ENCODE assay signal across 9 mouse cellular contexts in genomic region chr10:120821491-120822358, GRCm38 (mm10).
DNase-seq lines count a peak whose midpoint lies in the region; ATAC-seq and TF ChIP-seq lines count a peak whose summit lies in the region.
"Had no signal": no experiment of that assay in that cellular context is flagged by ENCODE, and none has a peak within 500 bp of the region (broad histone marks: within the 10 kb centered on the region; RNA-seq: fewer than 3 reads in every experiment).

No protein-coding gene starts in this region.

- 0 out of 2 replicates have a peak overlapping the region, but pooled peaks have one; percentile 2 for H3K27ac ChIP-seq in heart, embryonic 11.5 days (ENCODE audit: low read depth, low read length)
- 0 out of 2 replicates have a peak overlapping the region, but pooled peaks have one; percentile 8 for H3K27ac ChIP-seq in intestine, embryonic 16.5 days (ENCODE audit: low read length)
- no peak overlapping the region for H3K27ac ChIP-seq in stomach, postnatal 0 days (replicated peaks)
- H3K27ac ChIP-seq: midbrain, embryonic 15.5 days had no signal

- H3K27me3 ChIP-seq in heart, embryonic 11.5 days (ENCODE audit: control insufficient read depth, insufficient read depth, low read length), result no peaks in the 10 kb centered on the region
- H3K27me3 ChIP-seq in intestine, embryonic 16.5 days (replicated peaks; ENCODE audit: control insufficient read depth, insufficient read depth, low read length), result no peaks in the 10 kb centered on the region
- no peaks in the 10 kb centered on the region for H3K27me3 ChIP-seq in stomach, postnatal 0 days (ENCODE audit: control insufficient read depth, insufficient read depth, low read length)
- H3K27me3 ChIP-seq: midbrain, embryonic 15.5 days had no signal

- DNase-seq in heart, postnatal 14 days, result no peak
- peak; percentile 32 for DNase-seq in lung, postnatal 10 days
- no peak for DNase-seq in lung, postnatal 14 days
- peak; percentile 65 for DNase-seq in stomach, postnatal 0 days (ENCODE audit: low spot score)
- no peak for DNase-seq in urinary bladder, postnatal 36 days (ENCODE audit: low spot score in 2 of 2)
- DNase-seq in right cerebral cortex, postnatal 25 days, result no peak

- intact Hi-C loops in heart, postnatal 14 days (cut with DNase I), result no loop called here

- no peak for ATAC-seq in heart, embryonic 11.5 days (replicated peaks; ENCODE audit: insufficient number of reproducible peaks, low FRiP score, low TSS enrichment)
- ATAC-seq in intestine, embryonic 16.5 days, result peak; percentile 82
- ATAC-seq in stomach, postnatal 0 days (ENCODE audit: low FRiP score, low TSS enrichment), result peak; percentile 87
- ATAC-seq: midbrain, embryonic 15.5 days had no signal

- 0 out of 2 replicates have a peak, but pooled peaks cover 3% of the 10 kb centered on the region for H3K4me1 ChIP-seq in heart, embryonic 11.5 days (ENCODE audit: control insufficient read depth, insufficient read depth, low read length)
- H3K4me1 ChIP-seq in intestine, embryonic 16.5 days (ENCODE audit: control insufficient read depth, insufficient read depth, low read length), result peaks cover 9% of the 10 kb centered on the region; the same call in 1 of the 2 replicates
- H3K4me1 ChIP-seq in stomach, postnatal 0 days (replicated peaks; ENCODE audit: control insufficient read depth, insufficient read depth), result no peaks in the 10 kb centered on the region

- TF ChIP-seq EP300 in stomach, postnatal 0 days (optimal IDR thresholded peaks at IDR 0.05), result no peak

- WGBS in heart, embryonic 11.5 days (ENCODE audit: insufficient replicate concordance), result 33% methylated on average over 20 of the region's 20 CpGs
- 23% methylated on average over 20 of the region's 20 CpGs for WGBS in intestine, embryonic 16.5 days
- 18% methylated on average over 20 of the region's 20 CpGs for WGBS in stomach, postnatal 0 days

- H3K9ac ChIP-seq in heart, embryonic 11.5 days (ENCODE audit: low read depth, low read length), result no peak overlapping the region
- H3K9ac ChIP-seq in intestine, embryonic 16.5 days (ENCODE audit: low read depth, low read length), result no peak overlapping the region; the same call in 1 of the 2 replicates
- no peak overlapping the region for H3K9ac ChIP-seq in stomach, postnatal 0 days (ENCODE audit: low read length)
- H3K9ac ChIP-seq: midbrain, embryonic 15.5 days had no signal

- no peak overlapping the region for H3K4me2 ChIP-seq in heart, embryonic 11.5 days
- peak overlapping the region; percentile 34 for H3K4me2 ChIP-seq in intestine, embryonic 16.5 days (ENCODE audit: low read depth, low read length)
- H3K4me2 ChIP-seq in stomach, postnatal 0 days (replicated peaks; ENCODE audit: low read depth), result peak overlapping the region; percentile 11; the same call in 1 of the 2 replicates
- H3K4me2 ChIP-seq: midbrain, embryonic 15.5 days had no signal

- TF ChIP-seq CTCF in stomach, postnatal 0 days (IDR thresholded peaks at IDR 0.05; ENCODE audit: low read depth), result no peak

- H3K36me3 ChIP-seq in heart, embryonic 11.5 days (ENCODE audit: control insufficient read depth, insufficient read depth, low read length), result no peaks in the 10 kb centered on the region
- H3K36me3 ChIP-seq in intestine, embryonic 16.5 days (ENCODE audit: control insufficient read depth, insufficient read depth, low read length), result no peaks in the 10 kb centered on the region
- no peaks in the 10 kb centered on the region for H3K36me3 ChIP-seq in stomach, postnatal 0 days (ENCODE audit: control insufficient read depth, insufficient read depth, low read length)
- H3K36me3 ChIP-seq: midbrain, embryonic 15.5 days had no signal

- no peak overlapping the region for H3K4me3 ChIP-seq in heart, embryonic 11.5 days (ENCODE audit: low read depth, low read length)
- peak overlapping the region; percentile 5; the same call in 1 of the 2 replicates for H3K4me3 ChIP-seq in intestine, embryonic 16.5 days (ENCODE audit: low read length)
- no peak overlapping the region for H3K4me3 ChIP-seq in stomach, postnatal 0 days (ENCODE audit: low read depth, low read length)
- H3K4me3 ChIP-seq: midbrain, embryonic 15.5 days had no signal

- no peaks in the 10 kb centered on the region for H3K9me3 ChIP-seq in heart, embryonic 11.5 days (replicated peaks; ENCODE audit: control insufficient read depth, low read length)
- H3K9me3 ChIP-seq in intestine, embryonic 16.5 days (ENCODE audit: control insufficient read depth, low read length), result no peaks in the 10 kb centered on the region
- no peaks in the 10 kb centered on the region for H3K9me3 ChIP-seq in stomach, postnatal 0 days (ENCODE audit: control insufficient read depth, low read length)
- H3K9me3 ChIP-seq: midbrain, embryonic 15.5 days had no signal

Comparison
In these comparisons a context has a peak if more than half of its experiments do, and no peak if none do; other contexts are left out.
1. DNase-seq: peak in lung, postnatal 10 days (single experiment) and stomach, postnatal 0 days (single experiment); none in heart, postnatal 14 days (0 of 2), lung, postnatal 14 days (single experiment), urinary bladder, postnatal 36 days (0 of 2) and right cerebral cortex, postnatal 25 days (single experiment).